In genomic region chr15:59773983-59774382, GRCm38 (mm10) we compare ENCODE assay signal across 27 mouse cellular contexts.
DNase-seq lines count a peak whose midpoint lies in the region; ATAC-seq lines count a peak whose summit lies in the region.
"Had no signal": no experiment of that assay in that cellular context is flagged by ENCODE, and none has a peak within 500 bp of the region (broad histone marks: within the 10 kb centered on the region; RNA-seq: fewer than 3 reads in every experiment).

No protein-coding gene starts in this region.

- WGBS in liver, embryonic 16.5 days (ENCODE audit: insufficient replicate concordance) = 48% methylated on average over 2 of the region's 2 CpGs
- WGBS in liver, embryonic 12.5 days (ENCODE audit: insufficient replicate concordance) = 54% methylated on average over 2 of the region's 2 CpGs

- H3K36me3 ChIP-seq in liver, embryonic 16.5 days (ENCODE audit: control insufficient read depth, insufficient read depth) = no peaks in the 10 kb centered on the region
- H3K36me3 ChIP-seq in liver, embryonic 12.5 days = no peaks in the 10 kb centered on the region
- H3K36me3 ChIP-seq: embryonic facial prominence, embryonic 12.5 days; forebrain, embryonic 15.5 days; kidney, embryonic 15.5 days; limb, embryonic 13.5 days; liver, embryonic 13.5 days; midbrain, embryonic 15.5 days; neural tube, embryonic 12.5 days had no signal

- H3K27ac ChIP-seq in liver, embryonic 16.5 days (ENCODE audit: low read length) = no peak overlapping the region
- H3K27ac ChIP-seq in liver, embryonic 12.5 days = no peak overlapping the region
- H3K27ac ChIP-seq: embryonic facial prominence, embryonic 12.5 days; forebrain, embryonic 15.5 days; gastrocnemius, adult 2 months; kidney, embryonic 15.5 days; limb, embryonic 13.5 days; liver, embryonic 13.5 days; midbrain, embryonic 15.5 days; neural tube, embryonic 12.5 days; stomach, postnatal 0 days had no signal

- H3K4me1 ChIP-seq in liver, embryonic 16.5 days (ENCODE audit: control insufficient read depth, low read depth, low read length) = no peaks in the 10 kb centered on the region; the same call in 1 of the 2 replicates
- H3K4me1 ChIP-seq in liver, embryonic 12.5 days = no peaks in the 10 kb centered on the region
- H3K4me1 ChIP-seq: embryonic facial prominence, embryonic 12.5 days; forebrain, embryonic 15.5 days; limb, embryonic 13.5 days; liver, embryonic 13.5 days; midbrain, embryonic 15.5 days; neural tube, embryonic 12.5 days had no signal

- H3K9me3 ChIP-seq in liver, embryonic 16.5 days (replicated peaks; ENCODE audit: control insufficient read depth, low read length) = no peaks in the 10 kb centered on the region
- 0 out of 2 replicates have a peak, but pooled peaks cover 5% of the 10 kb centered on the region for H3K9me3 ChIP-seq in liver, embryonic 12.5 days (replicated peaks)
- H3K9me3 ChIP-seq: midbrain, embryonic 15.5 days had no signal

- peak; percentile 13; the same call in 1 of the 2 replicates for ATAC-seq in liver, embryonic 16.5 days (ENCODE audit: low read depth)
- no peak for ATAC-seq in liver, embryonic 12.5 days
- ATAC-seq in granulocyte monocyte progenitor cell, adult 5-6 weeks (replicated peaks; ENCODE audit: poor library complexity, severe bottlenecking) = 0 out of 2 replicates have a peak, but pooled peaks have one; percentile 25
- peak; percentile 89 for ATAC-seq in monocyte, adult 5-6 weeks (replicated peaks; ENCODE audit: insufficient number of reproducible peaks, low FRiP score, low TSS enrichment, poor library complexity, severe bottlenecking)
- no peak for ATAC-seq in megakaryocyte progenitor cell, adult 5-6 weeks (replicated peaks; ENCODE audit: poor library complexity)
- ATAC-seq: activated CD4-positive, CD25-positive, alpha-beta regulatory T cell, adult 4 months; forebrain, embryonic 15.5 days; hindbrain, embryonic 16.5 days; midbrain, embryonic 15.5 days had no signal

- H3K4me2 ChIP-seq in liver, embryonic 16.5 days (ENCODE audit: low read depth, low read length) = no peak overlapping the region
- H3K4me2 ChIP-seq in liver, embryonic 12.5 days = no peak overlapping the region
- H3K4me2 ChIP-seq: embryonic facial prominence, embryonic 12.5 days; forebrain, embryonic 15.5 days; kidney, embryonic 15.5 days; limb, embryonic 13.5 days; liver, embryonic 13.5 days; midbrain, embryonic 15.5 days; neural tube, embryonic 12.5 days had no signal

- H3K9ac ChIP-seq in liver, embryonic 16.5 days (ENCODE audit: low read depth, low read length) = no peak overlapping the region
- no peak overlapping the region for H3K9ac ChIP-seq in liver, embryonic 12.5 days
- H3K9ac ChIP-seq: embryonic facial prominence, embryonic 12.5 days; forebrain, embryonic 15.5 days; kidney, embryonic 15.5 days; limb, embryonic 13.5 days; liver, embryonic 13.5 days; midbrain, embryonic 15.5 days; neural tube, embryonic 12.5 days had no signal

- peak; percentile 41 for DNase-seq in lung, postnatal 14 days
- no peak for DNase-seq in cerebellum, adult 18-20 months
- DNase-seq: cerebellum, adult 9-10 months; cerebellum, postnatal 36 days; gastrocnemius, adult 2 months; kidney, adult 18-20 months; kidney, postnatal 36 days; liver, embryonic 13.5 days; right cerebral cortex, adult 18-20 months; right cerebral cortex, postnatal 4 days; thymus, adult 18-20 months; thymus, postnatal 25 days had no signal

- H3K4me3 ChIP-seq in liver, embryonic 16.5 days (ENCODE audit: low read depth, low read length) = no peak overlapping the region
- no peak overlapping the region for H3K4me3 ChIP-seq in liver, embryonic 12.5 days
- H3K4me3 ChIP-seq: embryonic facial prominence, embryonic 12.5 days; forebrain, embryonic 15.5 days; gastrocnemius, adult 2 months; kidney, embryonic 15.5 days; limb, embryonic 13.5 days; liver, embryonic 13.5 days; midbrain, embryonic 15.5 days; myocyte; neural tube, embryonic 12.5 days had no signal

- H3K27me3 ChIP-seq in liver, embryonic 16.5 days (ENCODE audit: control insufficient read depth, insufficient read depth, low read depth, low read length) = no peaks in the 10 kb centered on the region
- H3K27me3 ChIP-seq in liver, embryonic 12.5 days (replicated peaks) = no peaks in the 10 kb centered on the region
- H3K27me3 ChIP-seq: embryonic facial prominence, embryonic 12.5 days; forebrain, embryonic 15.5 days; kidney, embryonic 15.5 days; limb, embryonic 13.5 days; liver, embryonic 13.5 days; midbrain, embryonic 15.5 days; neural tube, embryonic 12.5 days had no signal

Comparison
In these comparisons a context has a peak if more than half of its experiments do, and no peak if none do; other contexts are left out.
1. ATAC-seq: peak in liver, embryonic 16.5 days (single experiment), granulocyte monocyte progenitor cell, adult 5-6 weeks (single experiment) and monocyte, adult 5-6 weeks (single experiment); none in liver, embryonic 12.5 days (single experiment) and megakaryocyte progenitor cell, adult 5-6 weeks (single experiment).